Mouse (Mus musculus) brain, embryonic 14.5 days (tissue): ENCODE results near the gene Zdhhc22. TPM values are rescaled to one million over a fixed set of nuclear protein-coding genes. Genes with fewer than 3 reads are reported as not detected.

ENCODE experiments used
- DNase-seq: peaks from one replicate; pipeline ENCODE4 v3.0.0-alpha.2; 2011; ENCODE audit warnings: low read depth
- CTCF ChIP-seq: fragments of 200-500 bp; IDR thresholded peaks from 2 replicates; pipeline ENCODE4 v1.5.1; 2012; ENCODE audit warnings: inconsistent platforms, mild to moderate bottlenecking, moderate library complexity, borderline replicate concordance; ENCODE audit not compliant: insufficient read depth, insufficient read length; ENCODE audit errors: extremely low read depth
- POLR2A ChIP-seq: fragments of 200-500 bp; IDR thresholded peaks from 2 replicates; pipeline ENCODE4 v1.6.1; 2012; ENCODE audit warnings: mild to moderate bottlenecking, inconsistent platforms, borderline replicate concordance; ENCODE audit not compliant: poor library complexity, insufficient read depth, insufficient read length, severe bottlenecking; ENCODE audit errors: extremely low read depth
- polyA plus RNA-seq: library from polyadenylated mRNA; depleted of rRNA; stranded (reverse); fragments of >200 nt; gene quantifications from 2 replicates; pipeline ENCODE4 v1.2.3, GENCODE M21; 2012

The Zdhhc22 gene
- polyA plus RNA-seq, 1 experiment = 15.5 TPM

GRCm38 (mm10) chr12:87021040-87021439 lies 30.8 kb upstream of the Zdhhc22 start, which contains the start of gene Tmem63c:
TSS of gene Tmem63c (plus strand) at chr12:87021340.
- DNase-seq = no peak
- TF ChIP-seq POLR2A = no peak
- no peak for TF ChIP-seq CTCF

GRCm38 (mm10) chr12:87018756-87019155 lies 28.5 kb upstream of the Zdhhc22 start:
- TF ChIP-seq CTCF (no peak), POLR2A (no peak)
- no peak for DNase-seq

GRCm38 (mm10) chr12:87017041-87017440 lies 26.8 kb upstream of the Zdhhc22 start:
- no peak for DNase-seq
- TF ChIP-seq CTCF (peak; percentile 41; the same call in 1 of the 2 replicates), POLR2A (no peak)

GRCm38 (mm10) chr12:87004596-87004995 lies 14.4 kb upstream of the Zdhhc22 start:
- DNase-seq = no peak
- TF ChIP-seq CTCF (no peak), POLR2A (no peak)

- DNase-seq = no peak
- no peak for TF ChIP-seq CTCF
- TF ChIP-seq POLR2A = no peak
Observed at GRCm38 (mm10) chr12:87003606-87004005, 13.4 kb upstream of the Zdhhc22 start.

- TF ChIP-seq POLR2A (no peak), CTCF (no peak)
Observed at GRCm38 (mm10) chr12:87002815-87003214, 12.6 kb upstream of the Zdhhc22 start.

GRCm38 (mm10) chr12:87002209-87002608 lies 12.0 kb upstream of the Zdhhc22 start:
- TF ChIP-seq CTCF (no peak), POLR2A (no peak)
- no peak for DNase-seq

More at GRCm38 (mm10) chr12:87002815-87003214, 12.6 kb upstream of the Zdhhc22 start:
- no peak for DNase-seq

GRCm38 (mm10) chr12:87000840-87001176 lies 10.6 kb upstream of the Zdhhc22 start:
- no peak for DNase-seq
- no peak for TF ChIP-seq POLR2A
- TF ChIP-seq CTCF = no peak

GRCm38 (mm10) chr12:87000151-87000839 lies 10.1 kb upstream of the Zdhhc22 start:
- peak; percentile 81 for DNase-seq
- TF ChIP-seq CTCF (peak; percentile 0; the same call in 1 of the 2 replicates), POLR2A (no peak)

- no peak for DNase-seq
- TF ChIP-seq POLR2A = no peak
- peak; percentile 37; the same call in 1 of the 2 replicates for TF ChIP-seq CTCF
Observed at GRCm38 (mm10) chr12:86999283-86999820, 9.1 kb upstream of the Zdhhc22 start.

GRCm38 (mm10) chr12:86998699-86999098 lies 8.5 kb upstream of the Zdhhc22 start:
- TF ChIP-seq POLR2A (no peak), CTCF (peak; percentile 36; the same call in 1 of the 2 replicates)
- DNase-seq = no peak

GRCm38 (mm10) chr12:86995931-86996330 lies 5.7 kb upstream of the Zdhhc22 start:
- DNase-seq = no peak
- TF ChIP-seq POLR2A (no peak), CTCF (no peak)
